Mouse (Mus musculus): ENCODE data around the gene Amigo1.
A peak's percentile ranks its signal among the peaks of the same experiment; 100 is the strongest.

Gene Amigo1

GRCm38 (mm10) chr3:108186098-108187047 is at the start of gene Amigo1:
Gene Amigo1, plus strand, starts transcription at chr3:108186335.
- DNase-seq (ENCODE audit: low spot score) = peak; percentile 28

- DNase-seq (ENCODE audit: low spot score) = no peak
Observed at GRCm38 (mm10) chr3:108139113-108139512, 47.0 kb upstream of the Amigo1 start.

- DNase-seq (ENCODE audit: low spot score) = peak; percentile 24
Observed at GRCm38 (mm10) chr3:108140786-108141185, 45.3 kb upstream of the Amigo1 start.

GRCm38 (mm10) chr3:108145534-108146445 is 40.3 kb upstream of the Amigo1 start, which contains the start of gene Gnai3:
Gene Gnai3, minus strand, starts transcription at chr3:108146146.
- peak; percentile 94 for DNase-seq (ENCODE audit: low spot score)

- no peak for DNase-seq (ENCODE audit: low spot score)
Observed at GRCm38 (mm10) chr3:108146671-108147070, 39.5 kb upstream of the Amigo1 start.

GRCm38 (mm10) chr3:108147386-108148235 is 38.5 kb upstream of the Amigo1 start:
- DNase-seq (ENCODE audit: low spot score) = peak; percentile 86

- DNase-seq (ENCODE audit: low spot score) = no peak
Observed at GRCm38 (mm10) chr3:108152290-108152689, 33.8 kb upstream of the Amigo1 start.

GRCm38 (mm10) chr3:108154656-108155055 is 31.5 kb upstream of the Amigo1 start, which contains the start of gene Gpr61:
Gene Gpr61, minus strand, starts transcription at chr3:108154882.
- no peak for DNase-seq (ENCODE audit: low spot score)

- DNase-seq (ENCODE audit: low spot score) = no peak
Observed at GRCm38 (mm10) chr3:108158383-108159037, 27.6 kb upstream of the Amigo1 start.

GRCm38 (mm10) chr3:108164091-108164490 is 22.0 kb upstream of the Amigo1 start:
- no peak for DNase-seq (ENCODE audit: low spot score)

GRCm38 (mm10) chr3:108164807-108165206 is 21.3 kb upstream of the Amigo1 start:
- DNase-seq (ENCODE audit: low spot score) = peak; percentile 73

GRCm38 (mm10) chr3:108165532-108166315 is 20.4 kb upstream of the Amigo1 start:
- no peak for DNase-seq (ENCODE audit: low spot score)

GRCm38 (mm10) chr3:108166486-108167211 is 19.5 kb upstream of the Amigo1 start:
- no peak for DNase-seq (ENCODE audit: low spot score)

- no peak for DNase-seq (ENCODE audit: low spot score)
Observed at GRCm38 (mm10) chr3:108167499-108167898, 18.6 kb upstream of the Amigo1 start.

GRCm38 (mm10) chr3:108169199-108169598 is 16.9 kb upstream of the Amigo1 start:
- no peak for DNase-seq (ENCODE audit: low spot score)

- DNase-seq (ENCODE audit: low spot score) = no peak
Observed at GRCm38 (mm10) chr3:108174672-108175531, 11.2 kb upstream of the Amigo1 start.

- DNase-seq (ENCODE audit: low spot score) = no peak
Observed at GRCm38 (mm10) chr3:108178756-108179715, 7.1 kb upstream of the Amigo1 start.
